Mouse (Mus musculus) gastrocnemius, postnatal 14 days (tissue): ENCODE data around the gene Vmn1r189. TPM values are rescaled to one million over a fixed set of nuclear protein-coding genes. Genes with fewer than 3 reads are reported as not detected.
A peak's percentile ranks its signal among the peaks of the same experiment; 100 is the strongest.
"Not testable (repeated sequence)": the region's sequence is repeated elsewhere in the genome, so short reads cannot be mapped to it uniquely, and the experiment has no call there.

Experiments used
- DNase-seq: peaks from one replicate; pipeline ENCODE4 v3.0.0; 2021; ENCODE audit warnings: mixed read lengths
- intact Hi-C: fragments of 180-260 bp; cut with DNase I; formaldehyde crosslinking; loops from one replicate; pipeline ENCODE4 v1.15.1; 2025; ENCODE audit warnings: low total_unique reads
- long read RNA-seq, 2 experiments: library from polyadenylated mRNA; stranded (forward); transcript quantifications; one replicate each; pipeline ENCODE4 v2.0.0; 2021
- microRNA-seq, 2 experiments: library from miRNA; unstranded; fragments of <30 nt; microRNA quantifications; one replicate each; pipeline ENCODE4 v1.2.0; 2021
- total RNA-seq, 2 experiments: library from RNA; stranded (reverse); gene quantifications; 2 replicates each; pipeline ENCODE4 v1.2.3; 2021

Gene Vmn1r189
- not detected for total RNA-seq
- long read RNA-seq, experiment 1 = 0 reads
- long read RNA-seq, experiment 2 = 0 reads

DNA sequence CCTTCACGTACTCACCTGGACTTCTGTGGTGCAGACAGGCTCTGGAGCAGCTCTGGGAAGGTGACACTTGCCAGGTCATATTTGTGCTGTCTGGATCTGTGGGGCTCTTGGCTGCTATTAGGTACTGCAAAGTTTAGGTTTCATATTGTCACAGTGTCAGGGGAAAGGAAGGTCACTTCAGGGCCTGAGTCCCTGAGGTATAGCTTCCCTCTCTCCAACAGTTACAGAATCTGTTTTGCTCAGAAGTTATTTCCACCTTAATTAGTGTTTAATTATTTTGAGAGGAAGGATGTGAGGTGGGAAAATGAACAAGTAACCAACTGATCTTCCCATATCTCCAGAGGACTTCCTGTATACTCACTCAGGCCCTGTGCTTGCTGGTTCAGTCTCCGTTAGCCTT, at the start of gene Vmn1r189:
Gene Vmn1r189 (minus strand): TSS at position 101 of the 400 bp plus-strand sequence.
- intact Hi-C loops, DNase-seq: not testable (repeated sequence)

GRCm38 (mm10) chr13:22136495-22137293, 31.1 kb upstream of the Vmn1r189 start:
- intact Hi-C loops, DNase-seq: not testable (repeated sequence)

GRCm38 (mm10) chr13:22084140-22084539, 21.5 kb downstream of the Vmn1r189 start, which contains the start of gene Vmn1r188:
TSS of gene Vmn1r188 (plus strand) at chr13:22084440.
- intact Hi-C loops, DNase-seq: not testable (repeated sequence)

DNA sequence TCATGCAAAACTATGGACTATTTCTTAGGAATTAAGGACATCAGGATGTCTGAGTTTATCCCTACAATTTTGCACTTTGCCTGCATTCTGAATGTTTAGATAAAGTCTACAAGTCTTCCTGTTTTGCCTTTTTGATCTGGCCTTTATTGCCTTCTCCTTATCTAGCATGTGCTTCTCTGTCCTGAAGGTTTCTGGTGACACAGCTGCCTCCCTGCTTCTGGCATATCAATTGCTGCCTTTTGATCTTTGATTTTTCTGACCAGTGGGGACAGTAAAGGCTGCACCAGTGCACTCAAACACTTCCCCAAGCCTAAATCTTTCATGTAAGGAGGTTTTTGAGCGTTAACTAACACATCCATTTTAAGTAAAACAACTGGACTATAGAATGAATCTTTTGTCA, 42.2 kb downstream of the Vmn1r189 start:
- intact Hi-C loops = no loop called here
- no peak for DNase-seq

GRCm38 (mm10) chr13:22061422-22061821, 44.2 kb downstream of the Vmn1r189 start:
- intact Hi-C loops = no loop called here

GRCm38 (mm10) chr13:22053754-22054153, 51.9 kb downstream of the Vmn1r189 start:
- DNase-seq = no peak
- intact Hi-C loops = no loop called here

More at GRCm38 (mm10) chr13:22061422-22061821, 44.2 kb downstream of the Vmn1r189 start:
- DNase-seq = no peak

DNA sequence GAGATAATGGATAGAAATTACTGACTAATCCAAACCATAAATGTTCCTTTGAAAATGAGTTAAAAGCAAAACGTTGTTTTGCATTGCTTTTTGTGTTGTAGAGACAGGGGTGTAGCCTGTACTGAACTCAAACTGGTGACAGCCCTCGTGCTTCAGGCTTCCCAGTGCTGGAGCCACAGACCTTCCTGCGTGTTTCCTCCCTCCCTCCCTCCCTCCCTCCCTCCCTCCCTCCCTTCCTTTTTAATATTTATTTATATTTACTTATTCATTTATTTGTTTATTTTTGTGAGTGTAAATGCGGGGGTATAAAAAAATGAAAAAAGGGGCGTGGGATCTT, 54.1 kb downstream of the Vmn1r189 start:
- DNase-seq = no peak
- intact Hi-C loops = no loop called here

DNA sequence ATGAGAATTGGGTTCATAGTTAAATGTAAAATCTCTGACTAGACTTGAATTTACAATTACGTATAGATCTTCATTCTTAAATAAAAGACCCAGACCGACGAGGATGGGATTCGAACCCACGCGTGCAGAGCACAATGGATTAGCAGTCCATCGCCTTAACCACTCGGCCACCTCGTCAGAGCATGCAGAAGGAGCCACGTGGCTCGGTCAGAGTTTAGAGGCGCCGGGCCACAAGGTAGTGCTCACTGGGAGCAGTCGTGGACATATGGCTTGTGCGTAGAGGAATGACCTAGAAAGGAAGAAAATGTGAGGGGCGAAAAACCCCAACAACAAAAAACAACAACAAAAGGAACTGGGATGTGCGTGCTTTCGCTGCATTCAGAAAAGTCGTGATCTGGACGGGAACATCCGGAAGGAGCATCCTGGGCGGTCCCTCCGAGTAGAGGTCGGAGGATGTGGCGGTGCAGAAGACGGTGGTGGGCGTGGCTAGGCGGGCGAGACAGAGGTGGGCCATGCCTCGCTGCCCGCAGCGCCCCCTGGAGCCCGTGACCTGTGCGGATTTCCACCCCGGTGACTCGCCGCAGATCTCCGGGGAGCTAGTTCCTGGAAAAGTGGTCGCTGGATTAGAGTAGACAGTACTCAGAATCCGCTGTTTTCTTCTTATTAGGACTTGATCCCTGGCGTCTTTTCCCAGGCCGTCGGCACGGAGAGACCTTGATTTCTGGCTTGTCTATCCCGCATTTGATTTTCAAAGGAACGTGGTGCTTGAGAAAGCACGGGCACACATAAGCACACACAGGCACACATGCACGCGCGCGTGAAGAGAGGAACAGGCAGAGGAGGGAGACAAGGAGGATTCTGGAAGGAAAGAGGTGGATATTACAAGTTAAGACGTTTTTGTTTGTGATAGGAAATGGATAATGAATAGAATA, 54.8 kb downstream of the Vmn1r189 start:
- peak; percentile 87 for DNase-seq

More for the DNA sequence above, 54.8 kb downstream of the Vmn1r189 start:
- intact Hi-C loops = no loop called here

Small RNAs within 50 kb of the gene (microRNA-seq; reads per million reads assigned to microRNA genes)
- gene Gm26300 = 0 reads per million in 2 experiments

Other genes starting within 250 kb of the Vmn1r189 start
- gene Zfp184, start 160.7 kb downstream of the Vmn1r189 start, total RNA-seq = under 1 TPM; 0.33 to 0.38 TPM
- gene Pom121l2, start 124.6 kb downstream of the Vmn1r189 start, total RNA-seq = not detected
- gene Prss16, start 96.1 kb downstream of the Vmn1r189 start, total RNA-seq = not detected
- 10 to 100 TPM; 45.8 to 69.2 TPM for gene Hist1h2ah, start 70.3 kb downstream of the Vmn1r189 start, total RNA-seq
- 10 to 100 TPM; 80.3 to 90.2 TPM for gene Hist1h2bk, start 70.0 kb downstream of the Vmn1r189 start, total RNA-seq
- gene Hist1h4i, start 64.5 kb downstream of the Vmn1r189 start, total RNA-seq = 10 to 100 TPM; 46.4 to 49.7 TPM
- gene Hist1h2ag, start 62.9 kb downstream of the Vmn1r189 start, total RNA-seq = 10 to 100 TPM; 40.6 to 42.0 TPM
- 10 to 100 TPM; 41.8 to 44.7 TPM for gene Hist1h2bj, start 62.6 kb downstream of the Vmn1r189 start, total RNA-seq
- not detected for gene Vmn1r188, start 21.4 kb downstream of the Vmn1r189 start, total RNA-seq
- not detected for gene Vmn1r191, start 78.1 kb upstream of the Vmn1r189 start, total RNA-seq
- gene Vmn1r192, start 85.3 kb upstream of the Vmn1r189 start, total RNA-seq = not detected
- not detected for gene Vmn1r193, start 117.3 kb upstream of the Vmn1r189 start, total RNA-seq
- gene Vmn1r194, start 138.4 kb upstream of the Vmn1r189 start, total RNA-seq = not detected
- gene Vmn1r195, start 164.7 kb upstream of the Vmn1r189 start, total RNA-seq = not detected
- not detected for gene Vmn1r196, start 184.1 kb upstream of the Vmn1r189 start, total RNA-seq
- gene Vmn1r197, start 218.8 kb upstream of the Vmn1r189 start, total RNA-seq = not detected
- not detected for gene Vmn1r198, start 244.5 kb upstream of the Vmn1r189 start, total RNA-seq